Mouse (Mus musculus) G1E (cell line): ENCODE data around the gene Shroom1.

ENCODE experiments used
- CTCF ChIP-seq: IDR thresholded peaks from 2 replicates; pipeline ENCODE4 v1.5.1; 2012; ENCODE audit warnings: low read depth, low read length, inconsistent platforms, mixed read lengths
- GATA1 ChIP-seq: IDR thresholded peaks from 2 replicates; pipeline ENCODE4 v1.6.1; 2012; ENCODE audit warnings: borderline replicate concordance, low read length, inconsistent platforms, mixed read lengths
- POLR2AphosphoS5 ChIP-seq: IDR thresholded peaks from 2 replicates; pipeline ENCODE4 v1.6.1; 2012; ENCODE audit warnings: low read depth, low read length, inconsistent platforms; ENCODE audit not compliant: insufficient replicate concordance

- no peak for TF ChIP-seq CTCF
- TF ChIP-seq POLR2AphosphoS5: no peak
- no peak for TF ChIP-seq GATA1
Observed at GRCm38 (mm10) chr11:53472709-53473108, 15.7 kb downstream of the Shroom1 start.
